Comparison of ENCODE assay signal across 9 mouse cellular contexts in genomic region chr2:168545901-168546557, GRCm38 (mm10). TPM values are rescaled to one million over a fixed set of nuclear protein-coding genes. Genes with fewer than 3 reads are reported as not detected.
A peak's percentile ranks its signal among the peaks of the same experiment; 100 is the strongest.
DNase-seq lines count a peak whose midpoint lies in the region; ATAC-seq and TF ChIP-seq lines count a peak whose summit lies in the region.
"Had no signal": no experiment of that assay in that cellular context is flagged by ENCODE, and none has a peak within 500 bp of the region (broad histone marks: within the 10 kb centered on the region; RNA-seq: fewer than 3 reads in every experiment).

No protein-coding gene starts in this region.

- no peak overlapping the region for H3K9ac ChIP-seq in neural tube, embryonic 11.5 days (ENCODE audit: low read length)
- H3K9ac ChIP-seq in neural tube, embryonic 15.5 days (replicated peaks): no peak overlapping the region
- H3K9ac ChIP-seq in embryonic facial prominence, embryonic 12.5 days: no peak overlapping the region
- H3K9ac ChIP-seq in midbrain, embryonic 15.5 days: no peak overlapping the region

- H3K4me2 ChIP-seq in neural tube, embryonic 11.5 days (ENCODE audit: low read depth): no peak overlapping the region
- H3K4me2 ChIP-seq in neural tube, embryonic 15.5 days: no peak overlapping the region
- no peak overlapping the region for H3K4me2 ChIP-seq in embryonic facial prominence, embryonic 12.5 days (replicated peaks)
- no peak overlapping the region for H3K4me2 ChIP-seq in midbrain, embryonic 15.5 days

- 76% methylated on average over 15 of the region's 15 CpGs for WGBS in neural tube, embryonic 11.5 days
- WGBS in neural tube, embryonic 15.5 days: 62% methylated on average over 15 of the region's 15 CpGs
- 48% methylated on average over 15 of the region's 15 CpGs for WGBS in embryonic facial prominence, embryonic 12.5 days
- 61% methylated on average over 15 of the region's 15 CpGs for WGBS in midbrain, embryonic 15.5 days

- H3K36me3 ChIP-seq in neural tube, embryonic 11.5 days (ENCODE audit: control insufficient read depth, insufficient read depth, low read length): no peaks in the 10 kb centered on the region
- no peaks in the 10 kb centered on the region for H3K36me3 ChIP-seq in neural tube, embryonic 15.5 days
- no peaks in the 10 kb centered on the region for H3K36me3 ChIP-seq in embryonic facial prominence, embryonic 12.5 days
- no peaks in the 10 kb centered on the region for H3K36me3 ChIP-seq in midbrain, embryonic 15.5 days (replicated peaks)

- no peaks in the 10 kb centered on the region for H3K4me1 ChIP-seq in neural tube, embryonic 11.5 days (ENCODE audit: control insufficient read depth, insufficient read depth, low read length)
- H3K4me1 ChIP-seq in neural tube, embryonic 15.5 days: peaks cover 12% of the 10 kb centered on the region
- H3K4me1 ChIP-seq in embryonic facial prominence, embryonic 12.5 days: peaks cover 63% of the 10 kb centered on the region
- no peaks in the 10 kb centered on the region for H3K4me1 ChIP-seq in midbrain, embryonic 15.5 days

- TF ChIP-seq CTCF in gastrocnemius, adult 2 months (IDR thresholded peaks at IDR 0.05): no peak

- peak overlapping the region; percentile 31 for H3K27ac ChIP-seq in gastrocnemius, adult 2 months
- no peak overlapping the region for H3K27ac ChIP-seq in neural tube, embryonic 11.5 days (ENCODE audit: low read depth, low read length)
- H3K27ac ChIP-seq in neural tube, embryonic 15.5 days (replicated peaks): no peak overlapping the region
- H3K27ac ChIP-seq in embryonic facial prominence, embryonic 12.5 days: peak overlapping the region; percentile 76
- no peak overlapping the region for H3K27ac ChIP-seq in midbrain, embryonic 15.5 days

- H3K4me3 ChIP-seq in gastrocnemius, adult 2 months: no peak overlapping the region
- H3K4me3 ChIP-seq in neural tube, embryonic 11.5 days (ENCODE audit: low read depth, low read length): no peak overlapping the region
- no peak overlapping the region for H3K4me3 ChIP-seq in neural tube, embryonic 15.5 days (replicated peaks)
- no peak overlapping the region for H3K4me3 ChIP-seq in embryonic facial prominence, embryonic 12.5 days
- no peak overlapping the region for H3K4me3 ChIP-seq in midbrain, embryonic 15.5 days

- no peaks in the 10 kb centered on the region for H3K9me3 ChIP-seq in neural tube, embryonic 11.5 days (ENCODE audit: control insufficient read depth, low read length)
- no peaks in the 10 kb centered on the region for H3K9me3 ChIP-seq in neural tube, embryonic 15.5 days (replicated peaks)
- H3K9me3 ChIP-seq in embryonic facial prominence, embryonic 12.5 days: no peaks in the 10 kb centered on the region
- no peaks in the 10 kb centered on the region for H3K9me3 ChIP-seq in midbrain, embryonic 15.5 days

- no peaks in the 10 kb centered on the region for H3K27me3 ChIP-seq in neural tube, embryonic 11.5 days (ENCODE audit: control insufficient read depth, insufficient read depth, low read length)
- no peaks in the 10 kb centered on the region for H3K27me3 ChIP-seq in neural tube, embryonic 15.5 days (replicated peaks)
- no peaks in the 10 kb centered on the region for H3K27me3 ChIP-seq in embryonic facial prominence, embryonic 12.5 days
- 0 out of 2 replicates have a peak, but pooled peaks cover 4% of the 10 kb centered on the region for H3K27me3 ChIP-seq in midbrain, embryonic 15.5 days (replicated peaks)

- intact Hi-C loops in gastrocnemius, adult 2 months (cut with DNase I): loop anchor here (5.0 kb wide), 1 partner anchor 74 kb away; no protein-coding TSS in a partner anchor
- intact Hi-C loops in gastrocnemius, postnatal 14 days (cut with DNase I; ENCODE audit: low total_unique reads): no loop called here

- ATAC-seq in neural tube, embryonic 11.5 days (ENCODE audit: insufficient read depth, low FRiP score, low TSS enrichment): 0 out of 2 replicates have a peak, but pooled peaks have one; percentile 6
- no peak for ATAC-seq in neural tube, embryonic 15.5 days (ENCODE audit: low FRiP score)
- peak; percentile 2; the same call in 1 of the 2 replicates for ATAC-seq in embryonic facial prominence, embryonic 12.5 days (ENCODE audit: insufficient number of reproducible peaks, insufficient read depth, low FRiP score, low TSS enrichment)
- no peak for ATAC-seq in midbrain, embryonic 15.5 days (replicated peaks)
- no peak for ATAC-seq in CD4-positive, CD25-positive, alpha-beta regulatory T cell, adult 4 months

- DNase-seq in gastrocnemius, adult 2 months: no peak
- no peak for DNase-seq in gastrocnemius, postnatal 14 days
- DNase-seq in neural tube, embryonic 11.5 days (ENCODE audit: low spot score): no peak
- DNase-seq in right cerebral cortex, postnatal 4 days: peak; percentile 31
- DNase-seq: midbrain, embryonic 14.5 days had no signal

RNA-seq across cellular contexts. Expression of gene Nfatc2, which starts 55.4 kb away (rescaled TPM):
- total RNA-seq in gastrocnemius, adult 2 months (2021): 1 to 10 TPM; 7.1 to 9.1 TPM
- total RNA-seq in gastrocnemius, postnatal 14 days (2021): 1 to 10 TPM; 6.5 to 7.5 TPM
- 0.93 and 1.0 TPM in 2 replicates for polyA plus RNA-seq in neural tube, embryonic 11.5 days (2014; fragmentation: Nextera tagmentation; extraction: Ambion mirVana)
- 4.8 and 5.6 TPM in 2 replicates for polyA plus RNA-seq in neural tube, embryonic 15.5 days (2015; fragmentation: Nextera tagmentation; extraction: Ambion mirVana)
- polyA plus RNA-seq in embryonic facial prominence, embryonic 12.5 days (2016; fragmentation: Nextera tagmentation; extraction: Ambion mirVana): 4.6 and 5.1 TPM in 2 replicates
- 3.8 and 3.9 TPM in 2 replicates for polyA plus RNA-seq in midbrain, embryonic 15.5 days (2015; fragmentation: Nextera tagmentation; extraction: Ambion mirVana)
- 10 to 100 TPM; 20.9 to 22.6 TPM for polyA plus RNA-seq in CD4-positive, CD25-positive, alpha-beta regulatory T cell, adult 4 months (2017; shearing (Covaris generic))

Comparison
In these comparisons a context has a peak if more than half of its experiments do, and no peak if none do; other contexts are left out.
1. ATAC-seq: peak in neural tube, embryonic 11.5 days (single experiment) and embryonic facial prominence, embryonic 12.5 days (single experiment); none in neural tube, embryonic 15.5 days (single experiment), midbrain, embryonic 15.5 days (single experiment) and CD4-positive, CD25-positive, alpha-beta regulatory T cell, adult 4 months (single experiment).
2. H3K27ac ChIP-seq: peak in gastrocnemius, adult 2 months (single experiment) and embryonic facial prominence, embryonic 12.5 days (single experiment); none in neural tube, embryonic 11.5 days (single experiment), neural tube, embryonic 15.5 days (single experiment) and midbrain, embryonic 15.5 days (single experiment).